Mouse (Mus musculus) frontal cortex, postnatal 36 days (tissue): Measurements from ENCODE around the gene Galnt9.

Experiments used
- DNase-seq, 2 experiments: peaks; one replicate each; pipeline ENCODE4 v3.0.0; 2022; ENCODE audit warnings: low spot score in 2 of 2

The Galnt9 gene

DNA sequence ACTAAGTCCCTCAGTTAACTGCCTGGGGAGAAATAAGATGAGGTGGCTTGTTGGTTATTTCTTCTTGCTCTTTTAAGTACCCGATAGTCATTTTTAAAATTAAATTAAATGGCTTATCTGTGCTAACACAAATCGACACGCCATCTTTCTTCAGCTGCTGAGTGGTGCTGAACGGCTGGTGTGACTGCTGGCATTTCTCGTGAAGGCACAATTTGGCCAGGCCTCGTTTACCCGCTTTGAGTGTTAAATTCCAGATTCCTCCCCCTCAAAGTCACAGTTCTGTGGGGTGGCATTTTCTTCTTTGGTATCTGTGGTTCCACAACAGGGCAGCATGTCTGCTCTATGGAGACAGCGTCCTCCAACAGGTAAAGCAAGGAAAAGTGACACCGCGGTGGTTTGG is 83.2 kb downstream of the Galnt9 start:
- peak in 1 of 2 experiments; percentile 38 for DNase-seq

DNA sequence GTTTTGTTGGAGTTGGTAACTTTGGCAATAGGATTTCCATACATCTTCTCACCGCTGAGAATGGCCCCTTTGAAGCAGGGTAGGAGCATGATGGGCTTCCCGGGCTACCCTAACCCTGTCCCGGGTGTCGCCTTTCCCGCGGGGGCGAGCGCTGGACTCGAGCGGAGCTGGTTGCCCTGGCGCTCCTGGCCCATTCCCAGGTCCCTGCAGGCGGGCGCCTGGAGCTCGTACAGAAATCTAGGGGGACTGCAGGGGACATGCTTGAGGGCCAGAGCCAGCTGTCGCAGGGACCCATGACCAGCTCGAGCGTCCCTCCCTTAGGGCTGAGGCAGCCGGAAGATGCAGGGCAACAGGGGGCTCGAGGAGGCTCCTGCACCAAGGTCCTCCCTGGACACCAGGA is 84.0 kb downstream of the Galnt9 start:
- no peak for DNase-seq

DNA sequence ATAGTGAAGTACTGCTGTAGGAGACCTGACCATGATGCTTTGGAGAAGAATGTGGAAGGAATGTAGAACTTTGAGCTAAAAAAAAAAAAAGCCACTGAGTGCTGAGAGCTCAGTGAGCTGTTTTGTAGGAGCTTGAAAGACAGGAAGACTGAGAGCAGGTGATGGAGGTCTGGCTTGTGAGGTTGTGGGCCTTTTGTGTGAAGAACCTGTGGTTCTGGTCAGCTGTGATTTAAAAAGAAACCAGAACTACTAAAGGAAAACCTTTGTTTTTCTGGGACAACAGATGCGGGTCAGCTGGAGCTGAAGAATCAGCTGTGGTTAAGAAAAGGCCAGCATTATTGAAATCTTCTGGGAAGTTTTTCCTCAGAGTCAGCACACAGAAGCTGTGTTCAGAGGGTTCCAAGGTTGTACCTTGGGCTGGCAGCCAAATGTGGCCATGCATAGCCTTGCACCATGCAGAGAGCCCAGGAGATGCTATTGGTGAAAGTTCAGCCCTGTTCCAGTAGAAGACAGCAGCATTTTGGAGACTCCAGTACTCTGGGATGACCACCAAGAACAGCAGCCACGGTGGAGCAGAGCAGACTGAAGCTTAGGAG is 85.5 kb downstream of the Galnt9 start:
- no peak for DNase-seq

DNA sequence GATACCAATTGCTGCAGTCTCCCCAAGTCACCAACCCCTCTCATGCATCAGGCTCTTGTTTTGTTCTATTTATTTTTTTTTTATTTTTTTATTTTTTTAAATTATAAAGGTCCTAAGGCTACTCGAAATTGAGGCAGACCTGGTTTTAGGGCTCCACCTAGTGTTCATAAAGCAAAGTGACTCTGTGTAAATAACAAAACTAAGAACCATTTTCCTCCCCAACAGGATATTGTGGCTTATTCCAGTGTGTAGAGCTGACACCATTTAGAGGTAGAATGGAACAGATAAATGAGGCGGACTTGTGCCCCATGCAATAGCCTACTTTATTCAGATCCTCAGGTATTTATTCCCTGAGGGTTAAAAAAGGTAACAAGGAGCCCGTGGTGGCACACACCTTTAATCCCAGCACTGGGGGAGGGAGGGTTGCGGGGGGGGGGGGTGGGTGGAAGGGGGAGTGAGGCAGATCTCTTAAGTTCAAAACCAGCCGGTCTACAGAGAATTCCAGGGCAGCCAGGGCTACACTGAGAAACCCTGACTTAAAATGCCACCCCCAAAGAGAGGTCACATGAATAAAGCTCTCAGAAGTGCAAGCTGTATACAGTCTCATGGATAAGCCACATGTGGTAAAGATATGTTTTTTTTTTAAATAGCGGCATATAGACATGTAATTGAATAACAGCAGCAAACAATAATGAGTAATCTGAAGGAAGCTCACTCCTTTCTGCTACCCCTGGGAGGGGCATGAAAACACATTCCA is 92.0 kb downstream of the Galnt9 start:
- DNase-seq, result peak in 1 of 2 experiments; percentile 32

DNA sequence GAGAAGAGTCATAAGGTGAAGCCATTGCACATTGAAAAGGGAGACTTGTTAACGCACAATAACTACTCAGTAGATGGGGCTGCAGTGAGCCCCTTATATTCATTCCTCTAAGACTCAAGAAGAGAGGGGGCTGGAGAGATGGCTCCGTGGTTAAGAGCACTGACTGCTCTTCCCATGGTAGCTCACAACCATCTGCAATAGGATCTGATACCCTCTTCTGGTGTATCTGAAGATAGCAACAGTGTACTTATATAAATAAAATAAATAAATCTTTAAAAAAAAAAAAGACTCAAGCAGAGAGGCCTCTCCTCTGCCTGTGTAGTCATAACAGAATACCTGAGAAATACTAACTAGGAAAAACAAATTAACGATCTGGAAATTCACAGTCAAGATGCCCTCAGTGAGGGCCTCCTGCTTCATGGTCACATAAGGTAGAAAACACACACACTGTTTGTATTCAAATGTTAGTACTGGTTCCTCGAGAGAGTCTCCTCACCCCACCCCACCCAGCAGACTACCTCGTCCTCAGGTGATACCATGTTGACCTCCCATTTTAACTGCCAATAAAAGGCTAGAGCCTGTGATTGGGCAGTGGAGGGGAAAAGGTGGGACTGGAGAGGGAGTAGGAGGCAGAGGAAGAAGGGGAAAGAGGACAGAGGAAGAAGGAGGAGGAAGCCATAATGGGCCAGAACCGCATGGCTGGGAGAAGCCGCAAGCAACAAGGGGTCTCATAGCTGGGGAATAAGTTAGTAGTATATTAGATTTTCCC is 94.3 kb downstream of the Galnt9 start:
- no peak for DNase-seq

DNA sequence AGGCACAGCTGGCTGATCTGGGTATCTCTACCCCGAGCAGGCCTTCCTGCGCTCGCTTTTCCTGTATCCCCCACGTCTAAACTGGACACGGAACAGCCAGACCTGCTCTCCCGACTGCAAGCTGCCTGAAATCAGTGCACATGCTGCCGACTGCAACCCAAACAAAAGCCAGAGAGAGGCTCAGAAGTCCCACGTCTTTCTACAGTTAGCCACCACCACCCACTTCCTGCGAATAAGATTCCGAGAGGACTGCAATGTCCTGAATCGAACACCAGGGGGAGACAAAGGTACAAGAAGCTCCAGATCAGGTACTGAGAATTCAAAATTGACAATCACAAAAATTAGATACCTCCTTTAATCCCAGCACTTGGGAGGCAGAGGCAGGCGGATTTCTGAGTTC is 95.3 kb downstream of the Galnt9 start:
- peak; percentile 77 to 88 for DNase-seq

DNA sequence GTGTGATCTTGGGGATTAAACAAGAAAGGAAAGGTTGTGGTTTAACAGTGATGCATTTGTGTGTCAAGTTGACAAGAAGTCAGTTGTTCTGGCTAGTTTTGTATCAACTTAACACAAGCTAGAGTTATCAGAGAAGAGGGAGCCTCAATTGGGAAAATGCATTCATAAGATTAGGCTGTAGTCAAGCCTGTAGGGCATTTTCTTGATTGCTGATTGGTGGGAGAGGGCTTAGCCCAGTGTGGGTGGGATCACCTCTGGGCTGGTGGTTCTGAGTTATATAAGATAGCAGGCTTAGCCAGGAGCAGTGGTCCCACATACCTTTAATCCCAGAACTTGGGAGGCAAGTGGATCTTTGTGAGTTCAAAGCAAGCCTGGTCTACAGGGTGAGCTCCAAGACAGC is 102.2 kb downstream of the Galnt9 start:
- no peak for DNase-seq

DNA sequence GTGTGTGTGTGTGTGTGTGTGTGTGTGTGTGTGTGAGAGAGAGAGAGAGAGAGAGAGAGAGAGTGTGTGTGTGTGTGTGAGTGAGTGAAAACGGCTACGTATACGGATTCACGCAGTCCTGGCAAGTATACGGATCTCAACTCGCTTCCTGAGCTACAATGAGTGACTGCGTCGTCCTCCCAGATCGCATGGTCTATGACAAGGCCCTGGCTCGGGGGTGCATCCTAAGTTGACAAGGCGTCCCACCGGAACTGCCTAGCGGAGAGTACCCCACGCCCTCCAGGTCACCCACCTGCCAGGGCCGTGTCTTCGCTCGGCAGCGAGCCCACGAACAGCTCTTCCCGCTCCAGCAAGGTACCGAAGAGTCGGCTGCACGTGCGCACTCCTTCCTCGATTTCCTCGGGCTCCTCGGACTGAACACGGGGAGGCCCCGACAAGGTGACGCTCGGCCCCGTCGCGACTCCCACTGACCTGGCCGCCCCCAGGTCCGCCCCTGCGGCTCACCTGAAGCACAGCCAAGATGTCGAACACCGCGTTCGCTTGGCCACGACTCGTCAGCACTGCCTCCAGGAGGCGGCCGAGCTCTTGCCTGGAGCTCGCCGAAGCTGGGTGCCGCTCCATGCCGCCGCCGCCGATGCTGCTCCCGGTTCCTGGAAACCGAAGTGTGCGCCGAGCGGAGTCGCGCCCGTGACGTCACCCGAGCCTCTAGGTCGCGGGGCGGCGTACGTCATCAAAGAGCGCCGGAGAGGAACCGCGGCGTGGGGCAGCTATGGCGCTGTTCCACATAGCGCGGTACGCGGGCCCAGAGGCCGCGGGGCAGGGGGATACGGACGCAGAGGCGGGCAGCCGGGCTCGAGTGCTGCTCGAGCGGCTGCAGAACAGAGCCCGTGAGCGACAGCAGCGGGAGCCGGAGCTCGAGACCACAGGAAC is 108.8 kb downstream of the Galnt9 start, which contains the start of the genes Noc4l and Ddx51:
Gene Noc4l, minus strand, starts transcription at position 699 of the 930 bp plus-strand sequence.
Gene Ddx51, plus strand, starts transcription at position 733 of the 930 bp plus-strand sequence.
- peak; percentile 93 to 96 for DNase-seq

DNA sequence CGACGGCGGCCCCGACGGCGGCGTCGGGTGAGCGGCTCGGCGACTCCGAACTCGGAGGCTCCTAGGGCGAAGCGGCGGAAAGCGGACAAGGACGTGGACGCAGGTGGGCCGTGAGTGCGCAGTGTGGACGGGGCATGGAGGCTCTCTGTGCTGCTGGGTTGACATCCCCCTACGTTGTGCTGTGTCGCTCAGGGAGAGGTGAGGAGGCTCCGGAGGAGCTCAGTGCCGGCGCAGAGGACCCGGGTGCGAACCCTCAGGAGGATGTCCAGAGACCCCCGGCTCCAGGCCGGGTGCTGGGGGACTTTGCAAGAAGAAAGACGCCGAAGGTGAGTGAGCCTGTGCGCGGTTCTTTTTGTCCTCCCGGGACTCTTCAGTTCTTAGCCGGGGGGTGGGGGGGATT is 109.5 kb downstream of the Galnt9 start:
- DNase-seq, result no peak

DNA sequence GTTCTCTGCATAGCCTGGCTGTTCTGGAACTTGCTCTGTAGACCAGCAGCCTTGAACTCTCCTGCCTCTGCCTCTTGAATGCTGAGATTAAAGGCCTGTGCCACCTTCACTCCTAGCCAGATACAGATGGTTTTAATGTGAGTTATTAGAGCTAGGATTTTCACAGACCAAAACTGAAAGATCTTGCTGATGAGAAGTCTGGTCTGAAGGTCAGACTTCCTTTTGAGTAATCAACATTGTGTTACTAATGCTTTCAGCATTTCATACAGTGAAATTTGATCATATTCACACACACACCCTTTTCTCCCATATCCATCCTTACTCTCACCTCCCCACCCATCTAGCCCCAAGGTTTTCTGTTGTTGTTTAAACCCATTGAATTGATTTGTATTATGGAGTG is 115.5 kb downstream of the Galnt9 start:
- no peak for DNase-seq

DNA sequence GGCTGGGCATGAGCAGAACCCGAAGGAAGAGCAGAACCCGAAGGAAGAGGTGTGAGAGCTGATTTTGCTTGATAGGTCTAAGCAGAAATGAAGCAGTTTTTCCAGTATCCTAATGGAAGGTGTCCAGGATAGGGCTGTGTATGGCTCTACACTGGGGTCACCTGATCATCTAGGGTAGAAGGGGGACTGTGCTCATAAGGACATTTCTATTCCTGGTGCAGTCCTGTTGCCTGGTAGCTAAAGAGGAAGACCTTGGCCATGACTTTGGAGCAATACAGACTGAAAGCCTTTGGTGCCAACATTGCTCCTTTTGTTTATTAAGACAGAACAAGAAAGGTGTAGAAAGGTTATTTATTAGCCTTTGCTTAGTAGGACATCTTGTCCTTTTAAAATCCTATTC is 119.9 kb downstream of the Galnt9 start:
- no peak for DNase-seq

DNA sequence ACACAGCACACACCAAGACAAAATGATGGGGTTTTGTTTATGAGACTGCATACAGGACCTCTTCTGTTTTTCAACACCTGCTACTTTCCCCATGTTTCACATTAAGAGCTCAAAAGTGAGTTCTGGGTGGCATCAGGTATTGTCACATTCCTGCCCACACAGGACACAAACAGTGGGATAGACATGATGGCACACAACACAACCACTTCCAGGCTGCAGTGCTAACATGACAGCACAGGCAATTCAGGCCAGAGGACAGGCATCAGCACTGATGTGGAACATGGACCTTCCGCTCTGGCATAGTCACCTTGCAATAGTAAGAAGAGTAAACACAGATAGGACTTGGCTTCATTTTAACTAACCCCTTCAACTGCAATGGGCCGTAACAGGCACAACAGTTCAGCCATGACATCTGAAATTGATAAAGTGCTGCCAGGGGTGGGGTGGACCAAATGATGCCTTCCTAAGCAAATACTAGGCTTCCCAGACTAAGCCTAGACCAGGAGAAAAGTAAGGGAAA is 120.7 kb downstream of the Galnt9 start:
- no peak for DNase-seq

DNA sequence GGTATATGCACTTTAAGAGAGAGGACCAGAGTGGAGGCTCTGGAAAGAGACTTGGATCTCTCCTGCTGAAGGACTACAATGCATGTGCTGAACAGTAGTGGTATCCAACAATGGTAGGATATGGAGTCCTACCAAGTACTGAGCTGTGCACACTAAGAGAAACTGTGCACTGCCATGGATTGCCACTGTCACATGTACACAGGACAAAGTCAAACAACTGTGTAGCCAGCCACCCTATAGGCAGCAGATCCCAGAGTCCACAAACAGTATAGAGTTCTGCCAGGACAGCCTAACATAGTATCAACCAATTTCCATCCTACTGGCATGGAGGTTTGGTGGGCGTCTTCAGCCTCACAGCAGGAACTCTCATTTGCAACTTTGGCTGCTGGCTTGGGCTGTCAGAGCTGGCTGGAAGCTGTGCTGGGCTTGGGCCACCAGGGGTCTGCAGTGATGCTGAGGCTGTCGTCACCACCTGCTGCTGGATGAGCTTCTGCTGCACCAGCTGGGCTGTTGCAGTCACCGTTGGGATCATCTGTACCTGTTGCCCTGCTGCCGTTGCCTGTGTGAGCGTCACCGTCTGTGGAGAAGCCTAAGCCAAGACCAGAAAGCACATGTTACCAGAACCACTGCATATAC is 121.4 kb downstream of the Galnt9 start:
- no peak for DNase-seq
